Mouse (Mus musculus) liver, embryonic 14.5 days (tissue): ENCODE data around the gene Klhl3.

Experiments
- CTCF ChIP-seq: IDR thresholded peaks from 2 replicates; pipeline ENCODE4 v1.5.1; 2016; ENCODE audit warnings: antibody characterized with exemption, low read depth, control low read depth
- EP300 ChIP-seq: IDR thresholded peaks from 2 replicates; pipeline ENCODE4 v1.6.1; 2016; ENCODE audit warnings: antibody characterized with exemption, low read depth

- TF ChIP-seq CTCF (peak; percentile 82), EP300 (no peak)
These were observed 12.7 kb upstream of the Klhl3 start for GRCm38 (mm10) chr13:58126126-58126525.
